ENCODE assay signal across 15 mouse cellular contexts in the genomic region with DNA sequence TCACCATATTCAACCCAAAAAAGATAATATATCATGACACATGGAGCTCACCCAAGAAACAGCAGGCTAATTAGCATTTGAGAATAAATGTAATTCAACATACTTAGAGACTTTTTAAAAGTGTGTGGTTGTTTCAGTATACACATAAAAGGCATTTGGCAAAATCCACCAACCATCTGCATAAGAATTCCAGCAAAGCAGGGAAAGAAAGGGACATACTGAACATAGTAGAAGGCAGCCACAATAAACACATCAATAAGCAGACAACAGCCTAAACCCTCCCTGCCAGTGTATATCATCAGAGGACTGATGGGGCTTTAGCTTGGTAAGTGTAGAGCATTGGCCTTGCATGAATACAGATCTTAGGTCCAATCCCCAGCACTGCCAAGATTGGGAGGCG. TPM values are rescaled to one million over a fixed set of nuclear protein-coding genes. Genes with fewer than 3 reads are reported as not detected.
"Had no signal": no experiment of that assay in that cellular context is flagged by ENCODE, and none has a peak within 500 bp of the region (broad histone marks: within the 10 kb centered on the region; RNA-seq: fewer than 3 reads in every experiment).

No protein-coding gene starts in this region.

- H3K4me3 ChIP-seq: layer of hippocampus, adult 2 months; limb, embryonic 13.5 days; midbrain, embryonic 12.5 days had no signal

- H3K9ac ChIP-seq: limb, embryonic 13.5 days; liver, embryonic 14.5 days; midbrain, embryonic 12.5 days had no signal

- H3K4me2 ChIP-seq: limb, embryonic 13.5 days; midbrain, embryonic 12.5 days had no signal

- H3K27me3 ChIP-seq: limb, embryonic 13.5 days; midbrain, embryonic 12.5 days had no signal

- H3K36me3 ChIP-seq: limb, embryonic 13.5 days; midbrain, embryonic 12.5 days had no signal

- H3K4me1 ChIP-seq: limb, embryonic 13.5 days; midbrain, embryonic 12.5 days had no signal

- H3K27ac ChIP-seq: kidney, postnatal 0 days; layer of hippocampus, adult 2 months; limb, embryonic 13.5 days; liver, embryonic 14.5 days; midbrain, embryonic 12.5 days; stomach, postnatal 0 days had no signal

- H3K9me3 ChIP-seq: limb, embryonic 13.5 days; midbrain, embryonic 12.5 days had no signal

- DNase-seq: kidney, adult 8-10 months; kidney, postnatal 36 days; left cerebral cortex, postnatal 4 days; lung, adult 18-20 months; right cerebral cortex, adult 18-20 months; right cerebral cortex, postnatal 25 days; thymus, adult 2 months; thymus, postnatal 25 days had no signal

RNA-seq across cellular contexts. Expression of gene Rnf32, which starts 49.0 kb away (rescaled TPM):
- total RNA-seq: megakaryocyte-erythroid progenitor cell, adult 5-6 weeks had no signal
